ENCODE assay signal across 8 mouse cellular contexts in genomic region chr10:81134181-81134587, GRCm38 (mm10). TPM values are rescaled to one million over a fixed set of nuclear protein-coding genes. Genes with fewer than 3 reads are reported as not detected.
DNase-seq lines count a peak whose midpoint lies in the region; ATAC-seq lines count a peak whose summit lies in the region.

No protein-coding gene starts in this region.

- no peak overlapping the region for H3K9ac ChIP-seq in hindbrain, embryonic 11.5 days (ENCODE audit: low read depth, low read length)
- no peak overlapping the region for H3K9ac ChIP-seq in hindbrain, embryonic 14.5 days

- H3K79me2 ChIP-seq in macrophage (ENCODE audit: inconsistent target), result peaks cover 13% of the 10 kb centered on the region

- H3K27ac ChIP-seq in hindbrain, embryonic 11.5 days (ENCODE audit: low read depth, low read length), result no peak overlapping the region
- H3K27ac ChIP-seq in hindbrain, embryonic 14.5 days, result no peak overlapping the region
- H3K27ac ChIP-seq in macrophage, result peak overlapping the region; percentile 92

- peak; percentile 23 for DNase-seq in hindbrain, embryonic 11.5 days (ENCODE audit: low spot score)
- DNase-seq in hindbrain, embryonic 14.5 days (ENCODE audit: low spot score), result no peak
- DNase-seq in adrenal gland, postnatal 10 days, result peak; percentile 71
- peak; percentile 79 for DNase-seq in heart, adult 8-10 months (ENCODE audit: low spot score)
- DNase-seq in kidney, postnatal 10 days, result peak; percentile 80
- DNase-seq in thymus, postnatal 14 days, result peak; percentile 49
- DNase-seq in frontal cortex, postnatal 36 days (ENCODE audit: low spot score in 2 of 2), result no peak

- H3K27me3 ChIP-seq in hindbrain, embryonic 11.5 days (ENCODE audit: control insufficient read depth, insufficient read depth, low read length), result peaks cover 39% of the 10 kb centered on the region
- H3K27me3 ChIP-seq in hindbrain, embryonic 14.5 days (ENCODE audit: control insufficient read depth, insufficient read depth, low read length), result peaks cover 34% of the 10 kb centered on the region

- no peaks in the 10 kb centered on the region for H3K36me3 ChIP-seq in hindbrain, embryonic 11.5 days (ENCODE audit: control insufficient read depth, insufficient read depth, low read length)
- H3K36me3 ChIP-seq in hindbrain, embryonic 14.5 days (replicated peaks; ENCODE audit: control insufficient read depth, insufficient read depth), result no peaks in the 10 kb centered on the region
- no peaks in the 10 kb centered on the region for H3K36me3 ChIP-seq in macrophage (ENCODE audit: inconsistent target)

- ATAC-seq in hindbrain, embryonic 11.5 days (ENCODE audit: low FRiP score), result no peak
- no peak for ATAC-seq in hindbrain, embryonic 14.5 days (ENCODE audit: low FRiP score)

- no peak overlapping the region for H3K4me3 ChIP-seq in hindbrain, embryonic 11.5 days (ENCODE audit: low read depth, low read length)
- no peak overlapping the region for H3K4me3 ChIP-seq in hindbrain, embryonic 14.5 days (replicated peaks; ENCODE audit: low read length)
- H3K4me3 ChIP-seq in macrophage (ENCODE audit: inconsistent target), result peak overlapping the region; percentile 67

- H3K4me2 ChIP-seq in hindbrain, embryonic 11.5 days (replicated peaks; ENCODE audit: low read depth, low read length), result no peak overlapping the region
- H3K4me2 ChIP-seq in hindbrain, embryonic 14.5 days (replicated peaks), result no peak overlapping the region; the same call in 1 of the 2 replicates

- no peaks in the 10 kb centered on the region for H3K9me3 ChIP-seq in hindbrain, embryonic 11.5 days (ENCODE audit: control insufficient read depth, low read length)
- H3K9me3 ChIP-seq in hindbrain, embryonic 14.5 days (ENCODE audit: control insufficient read depth, low read length), result no peaks in the 10 kb centered on the region

- WGBS in hindbrain, embryonic 11.5 days, result 4% methylated on average over 16 of the region's 16 CpGs
- 3% methylated on average over 16 of the region's 16 CpGs for WGBS in hindbrain, embryonic 14.5 days
- 2% methylated on average over 16 of the region's 16 CpGs for WGBS in macrophage (ENCODE audit: missing documents)

- H3K4me1 ChIP-seq in hindbrain, embryonic 11.5 days (replicated peaks; ENCODE audit: control insufficient read depth, insufficient read depth, low read length), result peaks cover 9% of the 10 kb centered on the region
- peaks cover 13% of the 10 kb centered on the region for H3K4me1 ChIP-seq in hindbrain, embryonic 14.5 days (replicated peaks; ENCODE audit: control insufficient read depth, insufficient read depth, low read length)

RNA-seq across cellular contexts. Expression of gene Zbtb7a, which starts 0.8 kb away (rescaled TPM):
- 6.6 and 7.9 TPM in 2 replicates for polyA plus RNA-seq in hindbrain, embryonic 11.5 days (2014; fragmentation: Nextera tagmentation; extraction: Ambion mirVana)
- 12.4 and 14.4 TPM in 2 replicates for polyA plus RNA-seq in hindbrain, embryonic 14.5 days (2014; fragmentation: Nextera tagmentation; extraction: Ambion mirVana)
- total RNA-seq in adrenal gland, postnatal 10 days (2021), result 10 to 100 TPM; 61.1 to 66.6 TPM
- 10 to 100 TPM; 39.4 to 41.9 (median 40.7) TPM for total RNA-seq in heart, adult 8-10 months (2022)
- total RNA-seq in macrophage (2018; cell fraction: chromatin; rRNA removed), result 100 to 1,000 TPM in 6 of 26 experiments, 10 to 100 TPM in 20; 17.7 to 188 (median 75.1) TPM
- total RNA-seq in macrophage (2018; cell fraction: cytosol; rRNA removed), result 100 to 1,000 TPM in 4 of 26 experiments, 10 to 100 TPM in 22; 50.3 to 111 (median 83.6) TPM
- total RNA-seq in macrophage (2018; cell fraction: nucleus; rRNA removed), result 100 to 1,000 TPM in 11 of 26 experiments, 10 to 100 TPM in 15; 39.7 to 162 (median 88.6) TPM
- 48.1 to 55.4 TPM (median 52.8 TPM) in 3 replicates for polyA plus RNA-seq in macrophage (2018)

RNA-seq across cellular contexts. Expression of gene Map2k2, which starts 28.5 kb away (rescaled TPM):
- polyA plus RNA-seq in hindbrain, embryonic 11.5 days (2014; fragmentation: Nextera tagmentation; extraction: Ambion mirVana), result 201 and 203 TPM in 2 replicates
- polyA plus RNA-seq in hindbrain, embryonic 14.5 days (2014; fragmentation: Nextera tagmentation; extraction: Ambion mirVana), result 222 and 230 TPM in 2 replicates
- total RNA-seq in adrenal gland, postnatal 10 days (2021), result 100 to 1,000 TPM; 151 to 161 TPM
- 100 to 1,000 TPM; 110 to 137 (median 130) TPM for total RNA-seq in heart, adult 8-10 months (2022)
- 100 to 1,000 TPM in 25 of 26 experiments, 10 to 100 TPM in 1; 88.4 to 251 (median 169) TPM for total RNA-seq in macrophage (2018; cell fraction: chromatin; rRNA removed)
- total RNA-seq in macrophage (2018; cell fraction: cytosol; rRNA removed), result 100 to 1,000 TPM in 15 of 26 experiments, 10 to 100 TPM in 11; 79.6 to 125 (median 103) TPM
- 100 to 1,000 TPM in 17 of 26 experiments, 10 to 100 TPM in 9; 68.3 to 137 (median 111) TPM for total RNA-seq in macrophage (2018; cell fraction: nucleus; rRNA removed)
- 31.4 to 102 TPM (median 93.5 TPM) in 3 replicates for polyA plus RNA-seq in macrophage (2018)

RNA-seq across cellular contexts. Expression of gene Pias4, which starts 33.5 kb away (rescaled TPM):
- polyA plus RNA-seq in hindbrain, embryonic 11.5 days (2014; fragmentation: Nextera tagmentation; extraction: Ambion mirVana), result 52.7 and 54.1 TPM in 2 replicates
- polyA plus RNA-seq in hindbrain, embryonic 14.5 days (2014; fragmentation: Nextera tagmentation; extraction: Ambion mirVana), result 43.7 and 48.3 TPM in 2 replicates
- total RNA-seq in adrenal gland, postnatal 10 days (2021), result 10 to 100 TPM; 25.8 to 26.5 TPM
- total RNA-seq in heart, adult 8-10 months (2022), result 10 to 100 TPM; 16.8 to 18.6 (median 17.0) TPM
- total RNA-seq in macrophage (2018; cell fraction: chromatin; rRNA removed), result 100 to 1,000 TPM in 1 of 26 experiments, 10 to 100 TPM in 25; 30.3 to 113 (median 63.8) TPM
- total RNA-seq in macrophage (2018; cell fraction: cytosol; rRNA removed), result 10 to 100 TPM; 18.8 to 27.9 (median 23.9) TPM
- 10 to 100 TPM; 29.0 to 59.1 (median 42.5) TPM for total RNA-seq in macrophage (2018; cell fraction: nucleus; rRNA removed)
- 19.6 to 22.5 TPM (median 21.5 TPM) in 3 replicates for polyA plus RNA-seq in macrophage (2018)

RNA-seq across cellular contexts. Expression of gene Creb3l3, which starts 35.5 kb away (rescaled TPM):
- 0.23 and 0.49 TPM in 2 replicates for polyA plus RNA-seq in hindbrain, embryonic 11.5 days (2014; fragmentation: Nextera tagmentation; extraction: Ambion mirVana)
- 0.09 and 0.32 TPM in 2 replicates for polyA plus RNA-seq in hindbrain, embryonic 14.5 days (2014; fragmentation: Nextera tagmentation; extraction: Ambion mirVana)
- total RNA-seq in adrenal gland, postnatal 10 days (2021), result 10 to 100 TPM; 18.1 to 42.6 TPM
- under 1 TPM in 3 of 4 experiments, not detected in 1; 0.14 to 0.53 (median 0.27) TPM for total RNA-seq in heart, adult 8-10 months (2022)
- total RNA-seq in macrophage (2018; cell fraction: chromatin; rRNA removed), result 1 to 10 TPM in 1 of 26 experiments, under 1 TPM in 12, not detected in 13; 0.30 to 1.4 (median 0.59) TPM
- total RNA-seq in macrophage (2018; cell fraction: cytosol; rRNA removed), result 1 to 10 TPM in 19 of 26 experiments, under 1 TPM in 7; 0.38 to 1.8 (median 1.1) TPM
- 1 to 10 TPM in 4 of 26 experiments, under 1 TPM in 15, not detected in 7; 0.25 to 1.7 (median 0.61) TPM for total RNA-seq in macrophage (2018; cell fraction: nucleus; rRNA removed)
- polyA plus RNA-seq in macrophage (2018), result 0.75 to 1.1 TPM (median 0.85 TPM) in 3 replicates

RNA-seq across cellular contexts. Expression of gene Eef2, which starts 42.2 kb away (rescaled TPM):
- polyA plus RNA-seq in hindbrain, embryonic 11.5 days (2014; fragmentation: Nextera tagmentation; extraction: Ambion mirVana), result 380 and 413 TPM in 2 replicates
- 413 and 447 TPM in 2 replicates for polyA plus RNA-seq in hindbrain, embryonic 14.5 days (2014; fragmentation: Nextera tagmentation; extraction: Ambion mirVana)
- 1,000 to 10,000 TPM; 1,466 to 1,521 TPM for total RNA-seq in adrenal gland, postnatal 10 days (2021)
- total RNA-seq in heart, adult 8-10 months (2022), result 1,000 to 10,000 TPM; 1,076 to 1,267 (median 1,170) TPM
- total RNA-seq in macrophage (2018; cell fraction: chromatin; rRNA removed), result 100 to 1,000 TPM; 161 to 373 (median 228) TPM
- 1,000 to 10,000 TPM in 11 of 26 experiments, 100 to 1,000 TPM in 15; 644 to 1,256 (median 896) TPM for total RNA-seq in macrophage (2018; cell fraction: cytosol; rRNA removed)
- 100 to 1,000 TPM; 248 to 505 (median 331) TPM for total RNA-seq in macrophage (2018; cell fraction: nucleus; rRNA removed)
- 749 to 1,081 TPM (median 1,012 TPM) in 3 replicates for polyA plus RNA-seq in macrophage (2018)

Comparison
In these comparisons a context has a peak if more than half of its experiments do, and no peak if none do; other contexts are left out.
1. DNase-seq: peak in hindbrain, embryonic 11.5 days (single experiment), adrenal gland, postnatal 10 days (single experiment), heart, adult 8-10 months (single experiment), kidney, postnatal 10 days (single experiment) and thymus, postnatal 14 days (single experiment); none in hindbrain, embryonic 14.5 days (single experiment) and frontal cortex, postnatal 36 days (0 of 2).